Mouse (Mus musculus): ENCODE measurements at regions not wholly inside any gene's neighbourhood (a gene's known extent, or its start where the extent isn't known, plus 50 kb on each side); places are given as distances from the start of the nearest gene placed in this dataset.
A peak's percentile ranks its signal among the peaks of the same experiment; 100 is the strongest.

GRCm38 (mm10) chr5:27963765-27964164 lies 107.4 kb upstream of the Insig1 start:
- no peak for DNase-seq

GRCm38 (mm10) chr5:27995186-27995585 lies 76.0 kb upstream of the Insig1 start:
- peak; percentile 91 to 94 for DNase-seq

GRCm38 (mm10) chr5:27997751-27998150 lies 73.4 kb upstream of the Insig1 start:
- DNase-seq = no peak

GRCm38 (mm10) chr5:28002922-28003321 lies 68.2 kb upstream of the Insig1 start:
- peak; percentile 5 to 17 for DNase-seq

GRCm38 (mm10) chr5:28003756-28004486 lies 67.2 kb upstream of the Insig1 start:
- DNase-seq = no peak

- no peak for DNase-seq
Observed at GRCm38 (mm10) chr5:28004487-28004827, 66.7 kb upstream of the Insig1 start.

- DNase-seq = peak; percentile 12 to 28
Observed at GRCm38 (mm10) chr5:28009386-28009785, 61.8 kb upstream of the Insig1 start.

GRCm38 (mm10) chr5:28009871-28010270 lies 61.3 kb upstream of the Insig1 start:
- DNase-seq = no peak

GRCm38 (mm10) chr5:28010529-28010928 lies 60.6 kb upstream of the Insig1 start:
- DNase-seq = no peak

- DNase-seq = no peak
Observed at GRCm38 (mm10) chr5:28012496-28012895, 58.7 kb upstream of the Insig1 start.

- no peak for DNase-seq
Observed at GRCm38 (mm10) chr5:28013619-28014273, 57.4 kb upstream of the Insig1 start.

GRCm38 (mm10) chr5:28019864-28020263 lies 51.3 kb upstream of the Insig1 start:
- DNase-seq = no peak
